Mouse (Mus musculus) left cerebral cortex, adult 2 months (tissue): ENCODE results near the gene Rnf180. TPM values are rescaled to one million over a fixed set of nuclear protein-coding genes. Genes with fewer than 3 reads are reported as not detected.

Source experiments
- DNase-seq, 2 experiments: peaks; one replicate each; pipeline ENCODE4 v3.0.0; 2021 to 2022; ENCODE audit warnings: low spot score in 2 of 2, mixed read lengths in 1 of 2; ENCODE audit errors: extremely low spot score in 1 of 2
- H3K27ac ChIP-seq: fragments of 200-600 bp; 2 replicates; pipeline ENCODE4 v1.8.1; 2022
- H3K4me3 ChIP-seq: fragments of 200-600 bp; 2 replicates; pipeline ENCODE4 v1.8.1; 2022
- CTCF ChIP-seq: fragments of 200-600 bp; IDR thresholded peaks from 2 replicates; pipeline ENCODE4 v1.8.1; 2022; ENCODE audit warnings: antibody characterized with exemption, mild to moderate bottlenecking, moderate library complexity
- intact Hi-C: fragments of 180-260 bp; cut with DNase I; formaldehyde crosslinking; loops from one replicate; pipeline ENCODE4 v1.15.1; 2025
- total RNA-seq, 2 experiments: library from RNA; stranded (reverse); gene quantifications; 2 replicates each; pipeline ENCODE4 v1.2.3; 2021

The Rnf180 gene
- total RNA-seq, 2 experiments from 2014 or later, result 18.6 to 19.9 TPM

DNA sequence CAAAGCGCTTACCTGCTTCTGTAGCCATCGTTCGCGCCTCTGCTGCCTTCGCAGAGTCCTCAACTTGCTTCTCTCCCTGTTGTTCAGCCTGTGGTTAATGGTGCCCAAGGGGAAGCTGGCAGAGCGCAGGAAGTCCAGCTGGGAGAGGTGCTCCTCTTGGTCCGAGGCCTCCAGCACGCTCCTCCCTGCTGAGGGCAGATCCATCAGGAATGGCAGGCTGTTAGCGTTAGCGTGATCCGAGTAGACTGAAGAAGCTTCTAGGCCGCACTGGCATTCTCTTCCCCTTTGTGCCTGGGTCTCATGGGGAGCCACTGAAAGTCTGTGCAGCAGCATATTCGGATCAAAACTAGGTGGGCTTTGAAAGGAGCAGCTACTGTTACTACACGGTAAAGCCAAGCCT, 45.0 kb downstream of the Rnf180 start:
- no peak for TF ChIP-seq CTCF
- Histone ChIP-seq H3K27ac (peak overlapping the region; percentile 32; the same call in 1 of the 2 replicates), H3K4me3 (no peak overlapping the region)
- intact Hi-C loops, result no loop called here
- no peak for DNase-seq

DNA sequence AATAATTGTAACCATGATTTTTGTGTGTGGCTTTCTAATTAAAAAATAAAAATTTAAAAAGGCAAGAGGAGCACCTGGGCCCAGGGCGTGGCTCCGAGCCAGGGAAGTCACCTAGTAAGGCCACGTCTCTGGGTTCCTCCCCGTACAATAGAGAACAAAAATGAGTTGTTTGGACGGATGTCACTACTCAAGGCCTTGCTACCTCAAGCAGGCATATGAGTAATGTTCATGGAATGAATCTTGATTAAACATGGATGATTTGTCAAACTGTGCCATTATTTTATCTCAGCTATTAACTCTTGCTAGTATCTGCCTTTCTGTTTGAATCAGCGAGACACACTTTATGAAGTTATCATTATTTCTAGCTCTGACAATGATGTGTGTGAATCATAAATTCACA, 46.9 kb downstream of the Rnf180 start:
- no peak overlapping the region for H3K27ac ChIP-seq
- intact Hi-C loops, result no loop called here
- no peak for DNase-seq
- no peak for TF ChIP-seq CTCF
- no peak overlapping the region for H3K4me3 ChIP-seq

DNA sequence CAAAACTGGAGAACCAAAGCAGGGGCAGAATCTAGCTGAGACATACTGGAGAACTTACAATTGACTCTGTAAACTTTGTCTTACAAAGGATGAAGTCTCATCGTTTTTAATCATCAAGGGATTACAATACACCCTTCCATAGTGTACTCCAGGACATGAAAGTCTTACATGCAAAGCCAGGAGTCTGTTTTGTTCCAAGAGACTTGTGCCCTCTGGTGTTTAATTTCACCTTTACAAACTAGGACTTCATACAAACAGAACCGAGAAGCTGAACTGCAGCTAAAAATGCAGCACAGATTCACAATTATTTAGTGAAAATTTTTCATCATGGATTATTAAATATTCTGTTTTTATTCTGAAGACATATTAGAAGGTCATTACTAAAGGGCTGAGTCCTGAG, 53.8 kb downstream of the Rnf180 start:
- intact Hi-C loops, result loop anchor here (5.0 kb wide), 1 partner anchor 294 kb away; no protein-coding TSS in a partner anchor
- no peak for DNase-seq
- H3K4me3 ChIP-seq, result no peak overlapping the region
- no peak overlapping the region for H3K27ac ChIP-seq
- TF ChIP-seq CTCF, result peak; percentile 29

DNA sequence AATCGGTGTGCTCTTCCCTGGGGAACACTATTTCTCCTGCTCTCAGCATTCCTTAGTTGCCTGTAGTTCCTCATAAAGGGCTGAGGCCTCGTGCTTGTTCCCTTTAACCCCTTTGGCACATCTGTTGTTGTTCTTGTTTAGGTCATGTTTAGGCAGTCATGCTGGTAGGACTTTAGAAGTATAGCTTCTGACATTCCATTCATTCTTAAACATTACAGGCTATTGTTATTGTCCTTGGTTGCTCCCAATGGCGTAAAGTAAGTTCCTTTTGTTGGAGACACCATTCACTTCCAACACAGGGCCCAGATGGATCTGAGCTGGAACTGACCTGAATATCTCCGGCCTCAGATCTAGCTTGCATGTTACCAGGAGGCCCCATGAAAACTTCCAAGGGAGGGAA, 67.5 kb downstream of the Rnf180 start:
- TF ChIP-seq CTCF, result no peak

DNA sequence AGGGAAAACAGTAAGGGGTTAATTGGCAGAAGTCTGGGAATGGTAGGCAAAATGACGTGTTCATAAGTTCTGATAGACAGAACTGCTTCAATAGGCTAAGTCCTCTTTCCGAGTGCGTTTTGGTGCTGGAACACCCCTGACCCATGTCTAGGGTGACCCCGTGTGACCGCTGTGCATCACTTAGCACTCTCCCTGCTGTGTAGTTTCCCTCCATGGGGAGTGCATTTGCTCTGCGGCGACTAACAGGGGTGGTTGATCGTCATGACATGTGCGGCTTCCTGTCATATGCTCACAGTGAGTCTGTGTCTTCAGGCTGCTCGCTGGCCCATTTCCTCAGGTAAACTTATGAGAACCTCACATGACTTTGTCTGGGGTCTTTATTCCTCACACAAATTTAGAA, 70.6 kb downstream of the Rnf180 start:
- DNase-seq, result peak in 1 of 2 experiments; percentile 11
- Histone ChIP-seq H3K4me3 (no peak overlapping the region), H3K27ac (no peak overlapping the region)
- no peak for TF ChIP-seq CTCF
- intact Hi-C loops, result loop anchor here (5.0 to 10.0 kb wide), 2 partner anchors 172 to 409 kb away; partner anchors contain the start of genes Cwc27 and Rgs7bp

More for the DNA sequence above, 67.5 kb downstream of the Rnf180 start:
- no peak for DNase-seq
- intact Hi-C loops, result loop anchor here (10.0 kb wide), 1 partner anchor 412 kb away; the partner anchor contains the start of gene Cwc27
- Histone ChIP-seq H3K27ac (no peak overlapping the region), H3K4me3 (no peak overlapping the region)

DNA sequence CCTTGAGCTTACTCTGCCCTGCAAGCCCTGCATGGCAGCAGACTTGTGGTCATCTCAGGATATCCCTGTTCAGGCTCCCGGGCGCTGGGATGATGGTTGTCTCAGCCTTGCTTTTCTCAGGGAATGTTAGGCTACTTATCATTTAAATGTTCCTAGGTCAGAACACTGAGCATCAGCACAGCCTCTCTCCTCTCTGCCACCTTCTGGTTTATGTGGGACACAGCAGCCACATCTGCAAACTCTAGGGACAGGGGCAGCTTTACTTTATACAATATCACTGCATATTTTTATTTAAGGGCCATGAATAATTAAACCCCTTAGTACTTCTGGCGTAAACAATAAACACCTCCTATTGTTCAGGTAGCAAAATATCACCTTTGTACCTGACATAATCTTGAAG, 71.5 kb downstream of the Rnf180 start:
- Histone ChIP-seq H3K4me3 (no peak overlapping the region), H3K27ac (no peak overlapping the region)
- intact Hi-C loops, result loop anchor here (2.0 to 10.0 kb wide), 3 partner anchors 171 to 408 kb away; partner anchors contain the start of genes Cwc27 and Rgs7bp
- TF ChIP-seq CTCF, result peak; percentile 76
- peak; percentile 26 to 32 for DNase-seq

DNA sequence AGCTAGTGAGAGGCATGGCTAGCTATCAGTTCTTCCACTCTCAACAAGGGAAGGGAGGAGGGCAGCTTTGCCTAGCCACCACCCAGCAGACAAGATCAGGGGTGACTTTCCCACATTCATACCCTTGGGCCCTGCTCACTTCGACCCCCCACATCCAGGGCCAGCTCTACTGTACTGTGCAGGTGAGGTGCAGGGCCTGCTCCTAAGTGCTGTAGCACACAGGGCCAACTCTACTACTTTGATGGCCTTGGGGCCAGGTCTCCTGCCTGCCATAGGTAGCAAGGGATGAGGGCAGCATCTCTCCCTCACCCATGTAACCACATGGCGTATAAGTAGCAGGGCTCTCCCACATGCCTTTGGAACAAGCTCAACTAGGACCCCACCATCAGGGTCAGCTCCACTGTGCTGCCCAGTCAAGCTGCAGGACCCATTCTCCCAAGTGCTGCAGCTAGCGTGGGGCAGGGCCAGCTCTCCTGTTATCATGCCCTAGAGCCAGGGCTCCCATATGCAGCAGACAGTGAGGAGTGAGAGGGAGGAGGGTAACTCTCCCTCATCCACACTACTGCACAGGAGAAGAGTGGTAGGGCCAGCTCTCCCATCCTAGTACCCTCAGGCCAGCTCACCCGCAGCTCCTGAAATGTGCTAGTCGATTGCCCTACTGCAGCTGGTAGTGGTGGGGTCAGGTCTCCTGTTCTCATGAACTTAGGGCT, 72.4 kb downstream of the Rnf180 start:
- intact Hi-C loops, result loop anchor here (2.0 to 10.0 kb wide), 3 partner anchors 170 to 407 kb away; partner anchors contain the start of genes Cwc27 and Rgs7bp
- no peak for DNase-seq
- no peak overlapping the region for H3K27ac ChIP-seq
- H3K4me3 ChIP-seq, result no peak overlapping the region
- TF ChIP-seq CTCF, result no peak

DNA sequence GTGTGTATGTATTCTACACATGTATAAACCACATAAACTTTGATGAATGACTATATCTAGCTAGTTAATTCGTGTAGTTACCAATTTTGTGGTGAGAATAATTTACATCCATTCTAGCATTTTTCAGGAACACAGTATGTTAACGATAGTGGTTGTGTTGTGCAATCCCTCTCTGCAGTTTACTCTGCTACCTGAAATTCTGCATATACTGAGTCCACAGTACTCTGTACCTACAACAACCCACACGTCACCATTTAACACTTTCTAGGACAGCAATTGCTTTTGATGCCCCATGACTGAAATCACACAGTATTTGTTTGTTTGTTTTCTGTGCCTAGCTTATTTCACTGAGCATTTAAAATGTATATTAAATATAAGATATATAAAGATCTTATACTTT, 83.9 kb downstream of the Rnf180 start:
- intact Hi-C loops, result no loop called here
- no peak overlapping the region for H3K4me3 ChIP-seq
- no peak for TF ChIP-seq CTCF
- no peak overlapping the region for H3K27ac ChIP-seq
- DNase-seq, result no peak

DNA sequence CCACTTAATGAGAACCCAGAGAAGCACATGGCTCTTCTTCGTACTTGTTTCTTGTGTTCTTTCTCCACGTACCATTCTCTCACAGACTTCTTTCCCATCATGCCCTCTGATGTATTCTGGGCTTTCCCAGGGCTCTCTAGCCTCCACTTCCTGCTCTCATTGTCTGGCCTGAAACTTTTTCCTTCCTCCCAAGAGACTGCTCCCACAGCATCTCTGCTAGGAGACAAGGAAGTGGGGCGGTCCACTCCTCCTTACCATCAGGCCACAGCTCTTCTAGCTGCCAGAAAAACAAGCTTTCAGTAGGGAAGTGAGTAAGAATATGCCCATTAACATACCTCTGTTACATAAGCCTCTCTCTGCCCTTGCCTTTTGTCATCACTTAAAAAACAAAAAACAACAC, 90.8 kb downstream of the Rnf180 start:
- intact Hi-C loops, result no loop called here
- no peak for TF ChIP-seq CTCF
- DNase-seq, result no peak
- no peak overlapping the region for H3K27ac ChIP-seq
- H3K4me3 ChIP-seq, result no peak overlapping the region

DNA sequence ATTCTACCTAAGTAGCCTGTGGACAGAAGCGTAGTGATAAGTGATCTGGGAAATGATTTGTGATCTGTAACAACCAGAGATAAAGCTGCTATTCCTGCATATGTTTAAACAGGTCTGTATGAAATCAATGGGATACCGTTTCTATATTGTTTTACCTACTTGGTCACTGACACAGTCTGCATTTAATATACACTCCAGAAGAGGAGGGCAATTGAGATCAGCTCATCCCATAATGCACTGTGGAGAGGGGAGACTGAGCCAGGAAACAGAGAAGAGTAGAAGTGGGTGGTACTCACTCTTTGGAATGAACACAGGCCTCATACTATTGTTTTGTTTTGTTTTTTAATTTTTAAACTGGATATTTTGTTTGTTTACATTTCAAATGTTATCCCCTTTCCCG, 96.0 kb downstream of the Rnf180 start:
- TF ChIP-seq CTCF, result no peak
- DNase-seq, result no peak
- Histone ChIP-seq H3K4me3 (no peak overlapping the region), H3K27ac (no peak overlapping the region)
- intact Hi-C loops, result no loop called here

DNA sequence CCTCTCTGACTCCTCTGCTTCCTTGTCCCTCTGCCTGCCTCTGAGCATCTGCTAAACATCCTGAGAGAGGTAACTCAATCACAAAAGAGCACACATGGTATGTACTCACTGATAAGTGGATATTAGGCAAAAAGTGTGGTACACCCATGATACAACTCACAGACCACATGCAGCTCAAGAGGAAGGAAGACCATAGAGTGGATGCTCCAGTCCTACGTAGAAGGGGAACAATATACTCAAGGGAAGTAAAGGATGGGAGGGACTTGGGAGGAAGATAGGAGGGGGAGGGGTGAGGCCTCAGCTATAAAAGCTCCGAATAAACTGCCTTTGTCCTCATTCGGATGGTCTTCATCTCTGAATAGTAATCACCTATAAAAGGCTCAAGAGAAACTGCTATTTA, 96.6 kb downstream of the Rnf180 start:
- no peak overlapping the region for H3K4me3 ChIP-seq
- intact Hi-C loops, result no loop called here
- no peak for TF ChIP-seq CTCF
- no peak overlapping the region for H3K27ac ChIP-seq
- no peak for DNase-seq

DNA sequence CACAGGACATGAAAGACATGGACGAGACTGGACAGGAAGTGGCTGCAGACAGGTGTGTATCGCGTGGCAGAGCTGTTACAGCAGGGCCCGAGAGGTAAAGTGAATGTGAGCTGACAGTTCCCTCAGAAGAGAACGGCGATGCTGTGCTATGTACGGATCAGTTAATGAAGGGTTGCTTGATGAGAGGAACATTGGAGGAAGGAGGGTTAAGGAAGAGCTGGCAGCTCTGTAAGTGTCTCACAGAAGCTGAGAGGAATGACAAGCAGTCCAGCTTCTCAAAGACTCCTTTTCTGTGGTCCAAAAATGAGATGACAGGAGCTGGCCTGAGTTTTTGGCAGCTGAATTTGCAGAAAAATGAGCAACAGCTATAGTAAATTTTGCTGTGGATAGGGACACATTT, 101.0 kb downstream of the Rnf180 start:
- TF ChIP-seq CTCF, result no peak
- DNase-seq, result no peak
- no peak overlapping the region; the same call in 1 of the 2 replicates for H3K27ac ChIP-seq
- intact Hi-C loops, result no loop called here
- 0 out of 2 replicates have a peak overlapping the region, but pooled peaks have one; percentile 6 for H3K4me3 ChIP-seq

DNA sequence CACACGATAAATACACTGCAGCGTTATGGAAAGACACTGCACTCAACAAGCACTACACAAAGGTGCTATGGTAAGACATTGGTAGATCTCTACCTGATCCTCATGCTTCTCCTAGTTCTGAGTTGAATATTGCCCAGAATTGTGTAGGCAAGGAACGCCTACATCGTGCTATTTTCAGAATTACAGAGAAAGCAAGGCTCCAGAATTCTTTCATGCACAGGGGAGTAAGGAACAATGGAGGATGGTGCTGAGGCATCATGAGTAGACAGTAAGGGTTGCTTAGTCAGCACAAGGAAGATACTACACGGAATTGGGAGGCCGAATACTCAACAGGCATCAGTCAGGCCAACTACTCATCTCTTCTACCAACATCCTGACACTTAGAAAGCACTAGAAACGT, 105.9 kb downstream of the Rnf180 start:
- H3K27ac ChIP-seq, result no peak overlapping the region
- DNase-seq, result no peak
- intact Hi-C loops, result loop anchor here (2.0 kb wide), 1 partner anchor 134 kb away; the partner anchor contains the start of gene Rgs7bp
- no peak overlapping the region for H3K4me3 ChIP-seq
- TF ChIP-seq CTCF, result no peak
